Mouse (Mus musculus) kidney, adult 8-10 months (tissue): Measurements from ENCODE around the gene Plod1.
"Not testable (repeated sequence)": the region's sequence is repeated elsewhere in the genome, so short reads cannot be mapped to it uniquely, and the experiment has no call there.

Experiments used
- DNase-seq, 2 experiments: peaks; one replicate each; pipeline ENCODE4 v3.0.0; 2022

Gene Plod1

GRCm38 (mm10) chr4:147888237-147888636 lies 48.3 kb downstream of the Plod1 start:
- no peak for DNase-seq

DNA sequence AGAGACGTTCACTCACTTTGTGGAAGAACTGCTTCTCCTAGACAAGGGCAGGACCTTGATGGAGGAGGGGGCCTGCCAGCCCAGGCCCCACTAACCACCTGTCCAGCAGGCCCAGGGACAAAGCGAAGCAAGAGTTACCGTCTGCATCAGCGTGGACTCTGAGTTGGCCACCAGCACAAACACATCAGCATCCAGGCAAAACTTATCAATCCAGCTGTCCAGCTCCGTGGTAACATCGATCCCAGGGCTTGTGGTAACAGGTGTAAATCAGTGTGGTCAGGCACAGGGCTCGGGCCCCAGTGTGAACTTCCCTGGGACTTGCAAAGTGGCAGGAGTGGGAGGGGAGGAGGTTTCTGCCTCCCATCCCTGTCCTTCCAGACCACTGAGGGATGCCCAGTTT lies 49.3 kb downstream of the Plod1 start:
- DNase-seq = no peak

DNA sequence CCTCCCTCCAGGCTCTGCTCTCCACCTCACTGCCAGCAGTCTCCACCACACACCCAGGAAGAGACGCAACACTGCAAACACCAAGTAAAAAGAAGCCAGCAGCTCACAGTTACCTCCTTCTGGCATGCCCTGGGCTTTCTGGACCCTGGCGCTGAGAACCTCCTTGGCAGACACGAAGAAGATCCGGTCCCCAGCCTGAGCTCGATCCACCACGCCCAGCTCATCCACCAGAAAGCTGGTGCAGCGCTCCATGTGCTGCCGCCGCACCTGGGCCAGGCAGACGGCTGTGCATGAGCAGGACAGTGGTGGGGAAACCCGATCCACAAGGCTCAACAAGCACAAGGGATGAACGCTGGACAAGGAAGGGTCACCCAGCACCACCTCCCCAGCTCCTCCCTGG lies 50.4 kb downstream of the Plod1 start:
- no peak for DNase-seq

DNA sequence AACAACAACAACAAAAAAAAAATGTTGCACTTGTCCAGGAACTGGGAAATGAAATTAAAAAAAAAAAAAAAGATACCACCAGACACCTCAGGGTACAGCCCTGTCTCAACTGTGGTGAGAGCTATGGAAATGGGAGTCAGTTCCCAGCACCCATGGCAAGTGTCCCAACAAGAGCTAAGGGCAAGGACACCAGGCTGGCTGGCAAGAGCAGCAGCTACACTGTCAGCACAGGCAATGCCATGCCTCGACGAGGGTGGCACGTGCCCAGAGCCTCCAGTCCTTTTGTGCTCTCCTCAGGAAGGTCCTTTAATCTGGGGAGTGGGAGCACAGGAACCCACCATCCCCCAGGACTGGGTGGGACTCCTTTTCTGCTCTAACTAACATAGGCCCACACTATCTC lies 52.4 kb downstream of the Plod1 start:
- no peak for DNase-seq

DNA sequence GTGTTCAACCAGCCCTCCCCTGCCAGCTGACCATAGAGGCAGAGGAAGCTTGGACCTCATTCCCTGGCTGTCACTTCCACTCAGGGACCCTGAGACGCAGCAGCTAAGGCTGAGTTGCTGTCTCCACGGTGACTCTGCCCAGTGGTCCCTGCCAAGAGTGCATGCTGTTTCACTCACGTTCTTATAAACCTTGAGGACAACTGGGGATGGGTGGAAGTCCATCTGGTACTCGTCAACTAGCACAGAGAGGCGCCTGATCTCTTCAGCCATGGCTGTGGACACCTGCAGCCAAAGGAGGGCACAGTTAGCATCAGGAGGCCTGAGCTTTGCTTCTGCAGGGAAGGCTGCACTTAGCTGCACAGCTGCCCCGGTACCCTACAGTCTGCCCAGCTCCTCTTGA lies 53.5 kb downstream of the Plod1 start:
- no peak for DNase-seq

GRCm38 (mm10) chr4:147881792-147882191 lies 54.8 kb downstream of the Plod1 start:
- no peak for DNase-seq

GRCm38 (mm10) chr4:147879865-147880264 lies 56.7 kb downstream of the Plod1 start:
- no peak for DNase-seq

GRCm38 (mm10) chr4:147879456-147879855 lies 57.1 kb downstream of the Plod1 start:
- DNase-seq = no peak

GRCm38 (mm10) chr4:147878537-147878936 lies 58.0 kb downstream of the Plod1 start:
- DNase-seq = no peak

GRCm38 (mm10) chr4:147875852-147876575 lies 60.6 kb downstream of the Plod1 start:
- no peak for DNase-seq

DNA sequence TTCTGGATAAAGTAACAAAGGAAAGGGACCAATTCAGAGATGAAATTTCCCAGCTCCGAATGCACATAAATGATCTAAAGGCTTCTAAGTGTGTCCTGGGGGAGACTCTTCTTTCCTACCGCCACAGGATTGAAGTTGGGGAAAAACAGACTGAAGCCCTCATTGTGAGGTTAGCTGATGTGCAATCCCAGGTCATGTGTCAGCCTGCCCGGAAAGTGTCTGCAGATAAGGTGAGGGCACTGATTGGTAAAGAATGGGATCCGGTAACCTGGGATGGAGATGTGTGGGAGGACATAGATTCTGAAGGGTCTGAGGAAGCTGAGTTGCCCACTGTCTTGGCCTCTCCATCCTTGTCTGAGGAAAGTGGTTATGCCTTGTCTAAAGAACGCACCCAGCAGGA lies 67.3 kb downstream of the Plod1 start:
- DNase-seq = no peak

- DNase-seq = peak; percentile 98 to 99
These were observed 68.0 kb downstream of the Plod1 start, which contains the start of the genes Miip and Fv1 for GRCm38 (mm10) chr4:147868450-147869031. TSS of gene Miip (minus strand) at chr4:147868816. TSS of gene Fv1 (plus strand) at chr4:147868979.

DNA sequence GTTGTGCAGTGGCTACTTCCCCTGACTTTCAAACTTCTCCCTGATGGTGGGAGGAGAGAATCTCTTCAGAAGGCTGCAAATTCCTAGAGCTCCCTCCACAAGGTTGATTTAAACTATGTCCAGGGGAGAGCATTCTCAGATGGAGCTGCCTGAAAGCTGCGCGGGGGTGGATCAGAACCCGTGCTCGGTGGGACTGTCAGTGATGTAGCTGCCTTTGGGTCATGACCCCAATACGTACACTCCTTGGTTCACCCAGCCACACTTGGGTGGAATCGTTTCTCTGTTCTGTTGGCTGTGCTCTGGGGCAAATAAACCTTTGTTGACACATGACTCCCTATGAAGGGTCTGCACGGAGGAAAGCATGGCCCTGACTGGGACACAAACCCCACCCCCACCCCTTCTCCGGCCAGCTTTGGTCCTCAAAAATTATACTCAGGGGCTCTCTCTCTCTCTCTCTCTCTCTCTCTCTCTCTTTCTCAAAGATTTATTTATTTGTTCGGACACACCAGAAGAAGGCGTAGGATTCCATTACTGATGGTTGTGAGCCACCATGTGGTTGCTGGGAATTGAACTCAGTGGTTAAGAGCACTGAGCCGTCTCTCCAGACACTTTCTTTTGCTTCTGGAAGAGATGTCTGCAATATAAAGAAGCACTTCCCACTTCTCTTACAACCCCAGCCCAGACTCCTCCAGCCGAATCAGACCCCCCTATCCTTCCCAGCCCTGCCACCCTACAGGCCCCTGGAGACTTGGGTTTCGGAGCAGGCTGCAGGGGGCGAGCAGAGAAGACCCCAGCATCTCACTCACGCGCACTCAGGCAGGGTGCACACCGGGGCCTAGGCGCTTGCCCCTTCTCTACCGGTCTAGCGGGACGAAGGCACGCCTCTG lies 68.8 kb downstream of the Plod1 start:
- no peak for DNase-seq

- DNase-seq = not testable (repeated sequence)
These were observed 69.8 kb downstream of the Plod1 start for GRCm38 (mm10) chr4:147866793-147867192.

- DNase-seq = no peak
These were observed 70.5 kb downstream of the Plod1 start for GRCm38 (mm10) chr4:147866056-147866455.

- no peak for DNase-seq
These were observed 70.9 kb downstream of the Plod1 start for GRCm38 (mm10) chr4:147865651-147866050.

DNA sequence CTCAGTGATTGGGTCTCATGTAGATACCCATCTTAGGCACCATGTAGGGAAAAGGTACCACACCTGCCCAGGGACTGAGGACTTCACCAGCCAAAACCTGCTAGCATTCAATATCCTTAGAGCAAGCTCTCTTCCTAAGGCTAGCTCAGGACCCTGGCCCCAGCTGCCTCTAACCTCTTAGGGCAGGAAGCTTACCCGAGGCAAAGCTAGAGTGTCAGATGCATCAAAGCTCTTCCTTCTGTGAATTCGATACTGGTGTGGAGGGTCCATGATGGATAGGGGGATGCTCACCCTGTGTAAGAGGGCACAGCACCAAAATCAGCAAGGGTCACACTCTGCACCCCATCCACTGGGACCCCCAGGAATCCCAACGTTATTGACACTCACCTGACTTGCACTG lies 74.5 kb downstream of the Plod1 start:
- DNase-seq = no peak
